Mouse (Mus musculus) heart, postnatal 0 days (tissue): ENCODE data around the gene Dguok. TPM values are rescaled to one million over a fixed set of nuclear protein-coding genes. Genes with fewer than 3 reads are reported as not detected.
A peak's percentile ranks its signal among the peaks of the same experiment; 100 is the strongest.

Experiments used
- ATAC-seq: fragments of 200-750 bp; cut with Nextera tagmentation; 2 replicates; pipeline ENCODE4 v1.8.0; 2017; ENCODE audit warnings: low read depth, moderate number of reproducible peaks, moderate library complexity; ENCODE audit not compliant: insufficient read depth
- DNase-seq: peaks from one replicate; pipeline ENCODE4 v3.0.0-alpha.2; 2016; ENCODE audit warnings: low spot score
- H3K27ac ChIP-seq: fragments of 300-500 bp; sonication (generic); 2 replicates; pipeline ENCODE4 v1.5.1; 2014; ENCODE audit warnings: low read depth, mild to moderate bottlenecking
- H3K27me3 ChIP-seq: fragments of 300-500 bp; sonication (generic); 2 replicates; pipeline ENCODE4 v1.6.1; 2014; ENCODE audit warnings: low read length, mixed read lengths; ENCODE audit not compliant: control insufficient read depth, insufficient read depth
- H3K36me3 ChIP-seq: fragments of 300-500 bp; sonication (generic); replicated peaks from 2 replicates; pipeline ENCODE4 v1.6.1; 2014; ENCODE audit warnings: low read length, mixed read lengths; ENCODE audit not compliant: control insufficient read depth, insufficient read depth
- H3K4me1 ChIP-seq: fragments of 300-500 bp; sonication (generic); 2 replicates; pipeline ENCODE4 v1.6.1; 2014; ENCODE audit warnings: antibody characterized with exemption; ENCODE audit not compliant: control insufficient read depth, insufficient read depth
- H3K4me2 ChIP-seq: fragments of 300-500 bp; sonication (generic); 2 replicates; pipeline ENCODE4 v1.6.1; 2014; ENCODE audit warnings: low read depth, mild to moderate bottlenecking, low read length, moderate library complexity
- H3K4me3 ChIP-seq: fragments of 300-500 bp; sonication (generic); 2 replicates; pipeline ENCODE4 v1.5.1; 2014; ENCODE audit warnings: low read depth, low read length
- H3K9ac ChIP-seq: fragments of 300-500 bp; sonication (generic); replicated peaks from 2 replicates; pipeline ENCODE4 v1.6.1; 2014; ENCODE audit warnings: low read depth, low read length, mixed read lengths
- H3K9me3 ChIP-seq: fragments of 300-500 bp; sonication (generic); replicated peaks from 2 replicates; pipeline ENCODE4 v1.6.1; 2016; ENCODE audit warnings: low read length; ENCODE audit not compliant: control insufficient read depth
- CTCF ChIP-seq: IDR thresholded peaks from 2 replicates; pipeline ENCODE4 v1.5.1; 2016; ENCODE audit warnings: antibody characterized with exemption, control low read depth, low read depth
- EP300 ChIP-seq: IDR thresholded peaks from 2 replicates; pipeline ENCODE4 v1.6.1; 2016; ENCODE audit warnings: antibody characterized with exemption, low read depth
- WGBS: fragments of 180-500 bp; shearing (Covaris S2); extraction: QIAGEN DNeasy Blood & Tissue Kit; methylation state at CpG from one replicate; pipeline ENCODE4 v1.1.7; 2014; 5-methylcytosine and 5-hydroxymethylcytosine counted together
- polyA plus RNA-seq: library from polyadenylated mRNA; unstranded; fragments of >200 nt; fragmentation: Nextera tagmentation; extraction: Ambion mirVana; gene quantifications from 2 replicates; pipeline ENCODE4 v1.2.1, GENCODE M21; 2015
- total RNA-seq: library from RNA; depleted of rRNA; stranded (reverse); fragments of >200 nt; gene quantifications from 2 replicates; pipeline ENCODE4 v1.2.3, GENCODE M21; 2014; ENCODE audit warnings: low replicate concordance

The Dguok gene
- total and polyA plus RNA-seq, 2 experiments from 2014 or later, result 25.2 to 51.7 TPM

DNA sequence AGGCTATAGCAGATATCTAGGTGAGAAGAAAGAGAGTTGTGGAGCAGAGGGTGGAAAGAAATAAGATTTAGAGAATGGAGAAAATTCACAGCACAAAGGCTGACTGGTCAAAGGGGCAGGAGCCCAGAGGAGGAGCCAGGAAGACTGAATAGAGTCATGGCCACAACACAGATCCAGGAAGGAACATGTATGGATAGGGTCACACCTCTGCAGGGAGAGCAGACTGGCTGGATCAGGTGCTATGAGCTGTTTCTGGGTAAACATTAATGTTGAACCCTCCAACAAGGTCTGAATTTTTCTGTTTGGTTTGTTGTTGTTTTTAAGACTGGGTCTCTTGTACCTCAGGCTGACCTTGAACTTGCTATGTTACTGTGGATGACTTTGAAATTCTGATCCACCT is 42.8 kb downstream of the Dguok start:
- H3K36me3 ChIP-seq, result no peaks in the 10 kb centered on the region
- no peak overlapping the region for H3K27ac ChIP-seq
- no peaks in the 10 kb centered on the region for H3K4me1 ChIP-seq
- no peak overlapping the region for H3K9ac ChIP-seq
- H3K4me3 ChIP-seq, result no peak overlapping the region
- no peak overlapping the region for H3K4me2 ChIP-seq
- no peaks in the 10 kb centered on the region for H3K27me3 ChIP-seq
- TF ChIP-seq EP300, result no peak
- DNase-seq, result no peak
- no peak for ATAC-seq
- no peaks in the 10 kb centered on the region for H3K9me3 ChIP-seq

GRCm38 (mm10) chr6:83459034-83459644 is 47.6 kb downstream of the Dguok start, which contains the start of gene Tet3:
Gene Tet3 (minus strand): TSS chr6:83459084.
- no peaks in the 10 kb centered on the region for H3K36me3 ChIP-seq
- no peaks in the 10 kb centered on the region for H3K9me3 ChIP-seq
- 39% methylated on average over 4 of the region's 4 CpGs for WGBS
- no peak for ATAC-seq
- H3K4me2 ChIP-seq, result no peak within 1 kb of the TSS
- no peaks in the 10 kb centered on the region for H3K27me3 ChIP-seq
- DNase-seq, result no peak
- peaks cover 23% of the 10 kb centered on the region for H3K4me1 ChIP-seq
- no peak within 1 kb of the TSS for H3K9ac ChIP-seq
- TF ChIP-seq EP300 (no peak), CTCF (no peak)
- H3K27ac ChIP-seq, result no peak within 1 kb of the TSS
- H3K4me3 ChIP-seq, result no peak within 1 kb of the TSS

GRCm38 (mm10) chr6:83456984-83457810 is 49.6 kb downstream of the Dguok start:
- Histone ChIP-seq H3K27me3 (no peaks in the 10 kb centered on the region), H3K9me3 (no peaks in the 10 kb centered on the region), H3K36me3 (no peaks in the 10 kb centered on the region), H3K9ac (peak overlapping the region; percentile 90), H3K4me1 (peaks cover 38% of the 10 kb centered on the region), H3K4me3 (peak overlapping the region; percentile 90), H3K4me2 (peak overlapping the region; percentile 94), H3K27ac (peak overlapping the region; percentile 91)
- ATAC-seq (no peak; the same call in 1 of the 2 replicates), DNase-seq (no peak)
- 11% methylated on average over 33 of the region's 33 CpGs for WGBS
- no peak for TF ChIP-seq EP300
- no peak for TF ChIP-seq CTCF

DNA sequence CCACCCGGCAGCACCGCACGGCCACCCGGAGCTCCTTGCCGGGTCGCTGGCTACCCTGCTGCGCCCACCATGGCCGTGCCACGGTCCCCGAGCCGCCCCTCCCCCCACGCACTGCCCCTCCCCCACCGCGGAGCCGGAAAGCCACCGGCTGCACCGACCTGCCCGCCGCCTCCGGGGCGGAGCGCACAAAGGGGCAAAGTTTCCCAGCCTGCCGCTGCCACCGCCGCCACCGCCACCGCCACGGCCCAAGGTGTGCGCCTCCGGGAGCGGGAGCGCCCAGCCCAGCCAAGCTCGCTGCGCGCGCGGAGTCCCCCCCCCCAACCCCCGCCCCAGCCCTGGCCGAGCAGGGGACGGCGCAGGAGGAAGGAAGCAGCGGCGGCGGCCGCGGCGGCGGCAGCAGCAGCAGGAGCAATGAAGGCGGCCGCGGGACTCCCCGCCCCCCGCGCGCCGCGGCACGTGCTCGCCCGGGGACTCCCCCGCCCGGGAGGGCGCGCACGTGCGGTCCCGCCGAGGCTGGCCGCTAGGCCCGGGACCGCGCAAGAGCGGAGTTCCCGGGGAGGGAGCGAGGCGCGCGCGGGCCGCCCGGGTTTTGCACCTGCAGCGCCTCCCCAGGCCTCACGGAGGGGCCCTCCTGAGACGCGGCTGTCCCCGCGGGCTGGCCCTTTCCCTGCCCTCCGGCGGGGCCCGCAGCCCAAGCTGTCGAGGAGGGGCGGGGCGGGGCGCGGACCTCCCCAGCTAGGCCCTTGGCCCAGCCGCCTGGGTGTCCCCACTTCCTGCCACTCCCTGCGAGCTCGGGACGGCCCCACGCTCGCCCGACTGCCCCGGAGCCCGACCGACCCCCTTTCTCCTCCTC is 50.4 kb downstream of the Dguok start:
- Histone ChIP-seq H3K9me3 (no peaks in the 10 kb centered on the region), H3K4me2 (peak overlapping the region; percentile 94), H3K4me3 (peak overlapping the region; percentile 90), H3K27me3 (no peaks in the 10 kb centered on the region), H3K27ac (peak overlapping the region; percentile 91), H3K9ac (peak overlapping the region; percentile 90), H3K36me3 (no peaks in the 10 kb centered on the region), H3K4me1 (peaks cover 40% of the 10 kb centered on the region)
- peak; percentile 65 for DNase-seq
- TF ChIP-seq EP300 (no peak), CTCF (peak; percentile 14; the same call in 1 of the 2 replicates)
- WGBS, result 2% methylated on average over 56 of the region's 105 CpGs
- ATAC-seq, result peak; percentile 79

DNA sequence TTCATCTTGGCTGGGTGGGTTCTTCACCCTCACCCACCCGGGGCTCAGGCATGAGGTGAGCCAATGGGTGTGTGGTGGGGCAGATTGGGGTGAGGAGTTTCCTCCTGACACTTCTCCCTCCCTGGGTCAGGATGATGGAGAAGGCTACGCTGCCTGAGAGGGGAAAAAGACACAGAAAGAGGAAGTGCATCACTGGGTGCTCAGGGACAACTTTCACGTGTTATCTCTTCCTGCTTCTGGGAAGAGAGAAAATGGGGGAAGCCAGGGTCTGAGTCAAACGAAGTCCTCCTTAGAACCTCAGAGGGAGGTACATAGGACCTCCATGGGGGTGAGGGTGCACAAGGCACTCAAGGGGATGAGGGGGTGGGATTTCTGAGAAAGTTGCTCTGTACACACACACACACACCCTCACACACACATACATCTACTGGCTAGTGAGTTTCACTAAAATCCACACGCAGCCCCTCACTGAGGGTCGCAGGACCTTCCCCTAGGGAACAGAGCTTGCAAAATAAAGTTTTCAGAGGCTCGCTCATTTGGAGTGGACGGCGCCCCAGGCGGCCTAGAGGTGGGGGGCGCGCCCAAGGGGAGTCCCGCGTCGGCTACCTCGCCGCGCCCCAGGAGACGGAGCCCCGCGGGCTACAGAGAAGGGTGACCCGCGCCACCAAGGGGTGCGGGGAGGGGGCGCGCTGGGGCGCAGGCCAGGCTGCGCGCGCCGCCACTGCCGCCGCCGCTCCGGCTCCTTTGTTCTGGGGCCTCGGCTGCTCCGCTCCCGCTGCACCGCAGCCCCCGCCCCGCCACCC is 51.2 kb downstream of the Dguok start:
- peak; percentile 36 for DNase-seq
- Histone ChIP-seq H3K9me3 (no peaks in the 10 kb centered on the region), H3K27me3 (no peaks in the 10 kb centered on the region), H3K36me3 (no peaks in the 10 kb centered on the region), H3K4me3 (peak overlapping the region; percentile 90), H3K27ac (peak overlapping the region; percentile 91), H3K4me2 (peak overlapping the region; percentile 94), H3K4me1 (peaks cover 48% of the 10 kb centered on the region), H3K9ac (peak overlapping the region; percentile 90)
- 3% methylated on average over 36 of the region's 41 CpGs for WGBS
- peak; percentile 15 for ATAC-seq
- no peak for TF ChIP-seq CTCF
